ENCODE assay signal across 8 mouse cellular contexts in the genomic region with DNA sequence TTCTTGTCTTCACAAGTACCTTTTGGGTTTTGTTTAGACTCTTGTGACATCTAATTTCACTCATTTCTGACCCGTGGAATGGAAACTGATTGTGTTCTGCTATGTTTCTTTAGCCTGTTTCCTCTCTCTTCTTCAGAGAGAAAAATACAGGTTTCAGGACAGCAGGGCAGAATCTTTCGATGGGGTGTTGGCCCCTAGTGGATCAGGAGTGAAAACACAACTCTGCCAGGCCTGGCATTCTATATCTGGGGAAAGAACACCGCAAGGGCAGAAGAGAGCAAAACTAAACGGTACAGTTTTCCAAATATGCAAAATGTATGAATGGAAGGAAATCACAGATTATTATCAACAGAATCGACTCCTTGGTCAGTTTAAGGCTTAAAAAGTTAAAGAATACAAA. TPM values are rescaled to one million over a fixed set of nuclear protein-coding genes. Genes with fewer than 3 reads are reported as not detected.
A peak's percentile ranks its signal among the peaks of the same experiment; 100 is the strongest.
DNase-seq lines count a peak whose midpoint lies in the region; ATAC-seq and TF ChIP-seq lines count a peak whose summit lies in the region.

No protein-coding gene starts in this region.

- peak; percentile 65 for TF ChIP-seq CTCF in heart, postnatal 0 days (IDR thresholded peaks at IDR 0.05; ENCODE audit: low read depth)

- no peak overlapping the region for H3K4me2 ChIP-seq in heart, postnatal 0 days (ENCODE audit: low read depth, low read length)

- H3K9me3 ChIP-seq in heart, postnatal 0 days (replicated peaks; ENCODE audit: control insufficient read depth, low read length): no peaks in the 10 kb centered on the region
- H3K9me3 ChIP-seq in embryonic facial prominence, embryonic 10.5 days: no peaks in the 10 kb centered on the region

- no peaks in the 10 kb centered on the region for H3K4me1 ChIP-seq in heart, postnatal 0 days (ENCODE audit: control insufficient read depth, insufficient read depth)
- H3K4me1 ChIP-seq in embryonic facial prominence, embryonic 10.5 days: peaks cover 7% of the 10 kb centered on the region; the same call in 1 of the 2 replicates

- no peak overlapping the region for H3K4me3 ChIP-seq in heart, postnatal 0 days (ENCODE audit: low read depth, low read length)
- no peak overlapping the region for H3K4me3 ChIP-seq in embryonic facial prominence, embryonic 10.5 days

- no peaks in the 10 kb centered on the region for H3K27me3 ChIP-seq in heart, postnatal 0 days (ENCODE audit: control insufficient read depth, insufficient read depth, low read length)
- H3K27me3 ChIP-seq in embryonic facial prominence, embryonic 10.5 days (replicated peaks; ENCODE audit: low read depth, poor library complexity, severe bottlenecking): no peaks in the 10 kb centered on the region
- no peaks in the 10 kb centered on the region for H3K27me3 ChIP-seq in splenic B cell, adult 2 months (ENCODE audit: control insufficient read depth, insufficient read depth, low read length, poor library complexity, severe bottlenecking)

- DNase-seq in heart, postnatal 0 days (ENCODE audit: low spot score): peak; percentile 66
- DNase-seq in heart, adult 9 months (ENCODE audit: low spot score in 2 of 2): no peak
- peak; percentile 21 for DNase-seq in right cerebral cortex, adult 18-20 months
- no peak for DNase-seq in right cerebral cortex, postnatal 36 days (ENCODE audit: low spot score in 2 of 2)
- DNase-seq in embryonic facial prominence, embryonic 10.5 days (ENCODE audit: low spot score): peak; percentile 10
- peak; percentile 21 for DNase-seq in splenic B cell, adult 2 months (ENCODE audit: low read depth, low spot score)
- DNase-seq in testis, postnatal 10 days (ENCODE audit: low spot score): no peak
- DNase-seq in cerebellum, postnatal 36 days: no peak

- no peaks in the 10 kb centered on the region for H3K36me3 ChIP-seq in heart, postnatal 0 days (replicated peaks; ENCODE audit: control insufficient read depth, insufficient read depth, low read length)
- H3K36me3 ChIP-seq in embryonic facial prominence, embryonic 10.5 days (replicated peaks): no peaks in the 10 kb centered on the region
- no peaks in the 10 kb centered on the region for H3K36me3 ChIP-seq in splenic B cell, adult 2 months (ENCODE audit: control insufficient read depth, insufficient read depth, low read length, poor library complexity, severe bottlenecking)

- no peak for ATAC-seq in heart, postnatal 0 days (ENCODE audit: insufficient read depth, low read depth)

- TF ChIP-seq EP300 in heart, postnatal 0 days (IDR thresholded peaks at IDR 0.05; ENCODE audit: low read depth): no peak

- H3K9ac ChIP-seq in heart, postnatal 0 days (replicated peaks; ENCODE audit: low read depth, low read length): no peak overlapping the region

- 10% methylated on average over 5 of the region's 5 CpGs for WGBS in heart, postnatal 0 days
- WGBS in embryonic facial prominence, embryonic 10.5 days: 29% methylated on average over 5 of the region's 5 CpGs

- no peak overlapping the region for H3K27ac ChIP-seq in heart, postnatal 0 days (ENCODE audit: low read depth)
- no peak overlapping the region for H3K27ac ChIP-seq in embryonic facial prominence, embryonic 10.5 days (replicated peaks)

RNA-seq across cellular contexts. Expression of gene Exo1, which starts 12.8 kb away (rescaled TPM):
- 13.3 and 22.8 TPM in 2 replicates for total RNA-seq in heart, postnatal 0 days (2014; rRNA removed; ENCODE audit: low replicate concordance)
- 7.2 and 8.7 TPM in 2 replicates for polyA plus RNA-seq in heart, postnatal 0 days (2015; fragmentation: Nextera tagmentation; extraction: Ambion mirVana)
- 155 and 158 TPM in 2 replicates for polyA plus RNA-seq in embryonic facial prominence, embryonic 10.5 days (2016; fragmentation: Nextera tagmentation; extraction: Ambion mirVana)

RNA-seq across cellular contexts. Expression of gene Gm38100, which starts 52.6 kb away (rescaled TPM):
- total RNA-seq in heart, postnatal 0 days (2014; rRNA removed; ENCODE audit: low replicate concordance): not detected in 2 replicates
- polyA plus RNA-seq in heart, postnatal 0 days (2015; fragmentation: Nextera tagmentation; extraction: Ambion mirVana): 0.12 and 0.23 TPM in 2 replicates
- 0.33 TPM in 1 of 2 replicates, not detected in the other for polyA plus RNA-seq in embryonic facial prominence, embryonic 10.5 days (2016; fragmentation: Nextera tagmentation; extraction: Ambion mirVana)

Comparison
In these comparisons a context has a peak if more than half of its experiments do, and no peak if none do; other contexts are left out.
1. DNase-seq: peak in heart, postnatal 0 days (single experiment), right cerebral cortex, adult 18-20 months (single experiment), embryonic facial prominence, embryonic 10.5 days (single experiment) and splenic B cell, adult 2 months (single experiment); none in heart, adult 9 months (0 of 2), right cerebral cortex, postnatal 36 days (0 of 2), testis, postnatal 10 days (single experiment) and cerebellum, postnatal 36 days (0 of 2).
2. RNA of gene Exo1, which starts 12.8 kb away (polyA plus RNA-seq): 155 to 158 TPM in embryonic facial prominence, embryonic 10.5 days; 7.2 to 8.7 TPM in heart, postnatal 0 days; every median in the first group is over 10 times any median in the second.